Mouse (Mus musculus) heart, adult 2 months (tissue): ENCODE data around the gene Nckap5.

ENCODE experiments used
- CTCF ChIP-seq: fragments of 200-600 bp; IDR thresholded peaks from 2 replicates; pipeline ENCODE4 v1.8.1; 2022; ENCODE audit warnings: antibody characterized with exemption, mild to moderate bottlenecking, moderate library complexity
- EP300 ChIP-seq: fragments of 200-500 bp; IDR thresholded peaks from 2 replicates; pipeline ENCODE4 v1.6.1; 2011; ENCODE audit warnings: low read depth, low read length, control low read depth; ENCODE audit not compliant: insufficient read depth
- POLR2A ChIP-seq: fragments of 200-500 bp; IDR thresholded peaks from 2 replicates; pipeline ENCODE4 v1.6.1; 2011; ENCODE audit warnings: mild to moderate bottlenecking, low read depth, low read length, control low read depth; ENCODE audit not compliant: insufficient read depth

DNA sequence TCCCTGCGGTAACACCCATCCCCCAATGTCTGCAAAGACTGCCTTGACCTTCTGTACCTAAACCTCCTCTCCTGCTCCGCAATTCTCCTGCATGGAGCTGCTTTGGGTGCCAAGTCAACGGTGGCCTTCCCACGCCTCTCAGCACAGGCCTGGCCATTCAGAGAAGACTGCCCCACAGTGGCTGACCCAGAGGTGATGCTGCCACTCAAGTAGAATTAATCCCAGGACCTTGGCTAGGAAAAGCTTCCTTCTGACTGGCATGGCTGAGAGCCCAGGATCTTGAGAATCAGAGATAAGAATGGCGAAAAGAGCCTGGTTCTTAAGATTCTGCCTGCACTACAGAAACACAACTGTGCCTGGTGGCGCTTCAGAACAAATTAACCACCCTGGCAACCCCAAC is 678.4 kb downstream of the Nckap5 start:
- TF ChIP-seq POLR2A (no peak), EP300 (no peak), CTCF (no peak)
